Mouse (Mus musculus) bone marrow, adult 2 months (tissue): ENCODE measurements around the gene P2ry13.

Experiments
- CTCF ChIP-seq: fragments of 200-500 bp; IDR thresholded peaks from 2 replicates; pipeline ENCODE4 v1.5.1; 2011; ENCODE audit warnings: low read length, control low read depth; ENCODE audit not compliant: control insufficient read depth, insufficient read depth
- POLR2A ChIP-seq: fragments of 200-500 bp; IDR thresholded peaks from 2 replicates; pipeline ENCODE4 v1.6.1; 2011; ENCODE audit warnings: low read depth, mild to moderate bottlenecking, control low read depth, low read length, borderline replicate concordance; ENCODE audit not compliant: control insufficient read depth

GRCm38 (mm10) chr3:59227696-59228095 is 17.0 kb upstream of the P2ry13 start:
- no peak for TF ChIP-seq POLR2A
- TF ChIP-seq CTCF = no peak
